Mouse (Mus musculus) right cerebral cortex, postnatal 14 days (tissue): ENCODE data around the gene Pidd1.
"Not testable (repeated sequence)": the region's sequence is repeated elsewhere in the genome, so short reads cannot be mapped to it uniquely, and the experiment has no call there.

Experiments
- DNase-seq: peaks from one replicate; pipeline ENCODE4 v3.0.0; 2022

Pidd1 gene

GRCm38 (mm10) chr7:141457236-141457635, 13.4 kb upstream of the Pidd1 start:
- no peak for DNase-seq

DNA sequence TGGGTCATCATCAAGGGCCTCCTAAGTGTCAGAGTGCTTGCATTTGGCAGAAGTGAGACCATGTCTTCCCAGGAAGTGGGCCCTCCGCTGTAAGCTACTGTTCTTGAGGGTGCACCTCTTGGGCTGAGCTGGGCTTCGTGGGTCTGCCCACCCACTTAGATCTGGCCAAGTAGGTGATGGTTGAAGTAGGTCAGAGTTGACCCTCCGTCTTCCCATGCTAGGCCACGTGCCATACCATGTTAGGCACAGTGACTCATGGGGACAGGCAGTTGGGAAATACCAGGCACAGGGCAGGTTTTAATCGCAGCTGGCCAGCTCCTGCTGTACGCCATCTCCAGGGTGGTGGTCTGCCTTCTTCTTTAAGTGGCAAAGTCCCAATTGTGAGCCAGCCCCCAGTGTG, 12.9 kb upstream of the Pidd1 start:
- DNase-seq = no peak

DNA sequence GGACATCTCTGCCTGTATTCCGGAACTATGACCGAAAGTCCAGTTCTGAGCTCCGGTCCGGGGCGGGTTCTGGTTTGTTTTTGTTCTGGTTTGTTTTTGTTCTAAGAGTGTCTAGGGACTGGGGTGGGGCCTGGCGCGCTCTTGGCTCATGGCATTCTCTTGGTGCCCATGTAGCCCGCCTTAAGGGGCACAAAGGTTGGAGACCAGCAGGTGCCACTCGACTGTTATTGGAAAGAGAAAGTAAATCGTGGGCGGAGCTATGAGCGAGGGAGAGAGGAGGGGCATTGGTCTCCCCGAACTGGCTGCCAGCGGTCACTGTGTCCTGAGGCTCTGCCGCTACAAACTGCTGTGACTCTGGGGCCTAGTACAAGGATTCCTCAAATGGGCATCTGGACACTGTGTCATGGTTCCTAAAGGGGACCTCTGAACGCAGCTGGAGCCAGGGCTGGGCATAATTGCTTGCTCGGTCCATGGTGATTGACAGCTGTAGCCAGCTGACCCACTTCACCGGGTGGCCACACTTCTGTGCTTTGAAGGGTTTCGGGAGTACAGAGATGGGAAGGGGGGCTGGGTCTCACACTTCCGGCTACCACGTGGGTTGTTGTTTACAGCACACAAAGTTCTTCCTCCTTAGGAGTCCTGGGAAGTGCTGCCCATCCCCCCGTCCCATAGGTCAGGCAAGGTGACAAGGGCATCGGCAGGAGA, 11.9 kb upstream of the Pidd1 start:
- DNase-seq = no peak

DNA sequence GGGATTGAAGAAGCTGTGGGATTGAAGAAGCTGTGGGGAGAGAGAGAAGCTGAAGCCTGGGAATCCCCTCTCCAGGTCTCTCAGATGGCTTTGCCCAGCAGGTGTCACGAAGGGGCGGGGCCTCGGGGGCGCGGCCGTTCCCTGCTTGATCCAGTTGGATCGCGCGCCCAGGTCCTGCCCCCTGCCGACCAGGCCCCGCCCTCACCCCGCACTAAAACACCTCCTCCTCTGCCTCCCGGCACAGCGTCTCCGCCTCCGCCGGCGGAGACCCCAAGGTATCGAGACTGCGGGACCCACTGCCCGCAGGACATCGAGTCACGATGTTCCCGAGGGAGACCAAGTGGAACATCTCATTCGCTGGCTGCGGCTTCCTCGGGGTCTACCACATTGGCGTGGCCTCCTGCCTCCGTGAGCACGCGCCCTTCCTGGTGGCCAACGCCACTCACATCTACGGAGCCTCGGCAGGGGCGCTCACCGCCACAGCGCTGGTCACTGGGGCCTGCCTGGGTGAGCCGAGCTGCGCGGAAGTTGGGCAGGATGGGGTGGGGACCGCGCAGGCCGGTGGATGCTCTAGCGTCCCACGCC, 11.2 kb upstream of the Pidd1 start, which contains the start of gene Pnpla2:
Pnpla2 (plus strand) TSS at position 232 of the 585 bp plus-strand sequence.
- peak; percentile 94 for DNase-seq

- DNase-seq = no peak
These were observed 9.8 kb upstream of the Pidd1 start for GRCm38 (mm10) chr7:141453636-141454035.

DNA sequence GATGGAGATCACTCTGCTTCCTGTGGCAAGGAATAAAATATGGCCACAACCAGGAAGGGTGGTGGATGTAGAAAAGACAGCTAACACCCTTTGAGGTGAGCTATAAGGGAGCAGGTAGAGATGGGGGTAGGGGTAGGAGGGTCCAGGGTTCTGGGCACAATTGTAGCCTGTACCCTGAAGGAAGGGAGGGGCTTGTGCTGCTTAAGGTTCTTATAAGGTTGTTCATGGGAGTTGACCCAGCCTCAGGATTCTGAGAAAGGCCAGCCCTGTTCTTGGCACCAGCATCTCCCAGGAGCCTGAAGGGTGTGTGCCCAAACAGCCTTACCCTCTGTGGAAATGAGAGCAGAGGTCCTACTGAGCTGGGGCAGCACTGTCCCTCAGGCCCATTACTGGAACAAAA, 8.1 kb upstream of the Pidd1 start:
- DNase-seq = no peak

- peak; percentile 91 for DNase-seq
These were observed 3.5 kb upstream of the Pidd1 start, which contains the start of gene Rplp2 for GRCm38 (mm10) chr7:141447110-141447991. Gene Rplp2, plus strand, starts transcription at chr7:141447370.

- DNase-seq = not testable (repeated sequence)
These were observed 2.5 kb upstream of the Pidd1 start for GRCm38 (mm10) chr7:141446374-141446773.

- DNase-seq = no peak
These were observed 574 bp downstream of the Pidd1 start for GRCm38 (mm10) chr7:141443081-141443821.

DNA sequence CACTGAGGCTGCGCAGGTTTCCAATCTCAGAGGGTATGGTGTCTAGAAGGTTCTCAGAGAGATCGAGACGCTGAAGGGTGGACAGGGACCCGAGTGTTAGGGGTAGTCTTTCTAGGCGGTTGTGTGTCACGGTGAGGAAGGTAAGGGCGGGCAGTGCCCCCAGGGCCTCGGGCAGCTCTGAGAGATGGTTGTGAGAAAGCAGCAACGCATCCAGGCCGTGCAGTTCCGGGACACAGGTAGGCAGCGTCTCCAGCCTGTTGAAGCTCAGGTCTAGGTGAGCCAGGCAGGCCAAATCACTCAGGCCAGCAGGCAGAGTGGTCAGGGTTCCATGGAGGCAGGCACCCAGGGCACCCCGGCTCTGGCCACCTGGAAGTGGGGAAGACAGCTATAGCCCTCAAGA, 1.6 kb downstream of the Pidd1 start:
- no peak for DNase-seq

DNA sequence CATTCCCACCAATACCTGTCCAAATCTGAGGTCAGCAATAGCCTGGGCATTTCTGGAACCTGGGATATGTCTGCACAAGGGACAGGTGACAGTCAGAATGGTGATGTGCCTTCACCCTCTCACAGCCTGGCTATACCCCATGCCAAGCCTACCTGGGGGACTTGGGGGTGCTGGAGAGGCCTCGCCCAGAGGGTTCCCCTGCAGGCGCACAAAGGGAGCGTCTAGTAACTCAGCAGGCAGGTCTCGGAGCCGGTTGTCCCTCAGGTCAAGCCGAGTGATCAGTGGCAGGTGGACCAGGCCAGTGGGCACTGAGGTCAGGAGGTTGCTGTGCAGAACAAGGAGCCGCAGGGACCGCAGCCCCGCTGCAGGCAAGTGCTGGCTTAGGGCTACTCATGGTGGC, 2.4 kb downstream of the Pidd1 start:
- no peak for DNase-seq

DNA sequence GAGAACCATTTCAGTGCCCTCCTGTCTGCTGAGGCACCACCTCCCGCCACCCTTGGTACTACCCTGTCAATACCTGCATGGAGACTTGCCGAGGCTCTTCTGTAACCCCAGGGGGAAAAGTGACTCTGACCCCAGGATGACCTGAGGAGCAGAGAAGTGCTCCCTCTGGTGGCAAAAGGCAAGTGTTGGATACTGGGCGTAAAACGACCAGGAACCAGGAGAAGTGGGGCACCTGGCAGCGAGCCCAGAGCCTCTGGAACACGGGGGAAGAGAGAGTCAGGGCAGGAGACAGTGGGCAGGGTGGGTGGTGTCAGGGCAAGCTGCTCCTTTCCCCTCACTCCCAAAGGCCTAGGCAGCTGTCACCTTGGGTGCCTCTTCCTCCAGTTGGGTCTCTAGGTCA, 3.2 kb downstream of the Pidd1 start:
- peak; percentile 76 for DNase-seq

GRCm38 (mm10) chr7:141439811-141440210, 4.0 kb downstream of the Pidd1 start:
- no peak for DNase-seq

GRCm38 (mm10) chr7:141439140-141439679, 4.6 kb downstream of the Pidd1 start:
- DNase-seq = no peak

GRCm38 (mm10) chr7:141438201-141438968, 5.4 kb downstream of the Pidd1 start:
- DNase-seq = no peak

DNA sequence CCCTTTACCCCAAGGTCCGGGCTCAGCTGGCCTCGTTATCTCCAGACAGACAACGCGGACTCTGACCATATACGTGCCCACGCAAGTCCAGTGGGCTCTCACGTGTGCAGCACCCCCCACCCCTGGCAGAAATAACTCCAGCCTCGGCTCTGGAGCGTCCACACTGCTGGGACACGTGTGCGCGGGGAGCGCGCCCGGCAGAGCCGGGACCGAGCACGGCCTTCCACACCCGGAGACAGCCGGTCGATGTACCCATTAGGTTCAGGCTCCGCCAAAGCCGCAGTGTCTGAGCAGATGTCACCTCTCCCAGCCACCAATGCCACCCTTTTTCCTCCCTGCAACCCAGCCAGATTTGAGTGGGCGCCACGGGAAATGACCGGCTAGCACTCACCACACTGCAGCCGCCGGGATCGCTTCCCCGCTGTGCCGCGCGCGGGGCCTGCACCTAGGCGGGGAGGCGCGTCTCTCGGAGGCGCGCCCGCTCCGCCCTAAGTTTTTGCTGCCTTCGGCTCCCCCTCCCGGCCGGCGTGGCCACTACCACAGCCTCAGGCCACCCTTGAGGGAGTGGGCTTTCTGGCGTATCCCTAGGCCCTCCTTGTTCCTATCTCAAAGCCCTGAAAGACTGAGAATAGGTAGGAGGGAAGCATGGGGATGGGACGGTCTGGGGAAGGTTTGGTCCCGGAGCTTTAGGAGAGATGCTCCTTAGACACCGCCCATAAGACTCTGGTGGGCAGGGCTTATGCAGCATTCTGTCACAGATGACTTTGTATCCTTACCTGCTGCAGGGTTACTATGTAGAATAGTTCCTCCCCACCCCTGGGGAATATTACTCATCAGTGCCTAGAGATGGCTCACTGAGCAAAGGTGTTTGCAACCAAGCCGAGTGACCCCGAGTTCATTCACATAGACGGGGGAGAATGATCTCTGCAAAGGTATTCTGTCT, 6.4 kb downstream of the Pidd1 start, which contains the start of gene Slc25a22:
Slc25a22 (minus strand) TSS at position 715 of the 943 bp plus-strand sequence.
- DNase-seq = peak; percentile 82

DNA sequence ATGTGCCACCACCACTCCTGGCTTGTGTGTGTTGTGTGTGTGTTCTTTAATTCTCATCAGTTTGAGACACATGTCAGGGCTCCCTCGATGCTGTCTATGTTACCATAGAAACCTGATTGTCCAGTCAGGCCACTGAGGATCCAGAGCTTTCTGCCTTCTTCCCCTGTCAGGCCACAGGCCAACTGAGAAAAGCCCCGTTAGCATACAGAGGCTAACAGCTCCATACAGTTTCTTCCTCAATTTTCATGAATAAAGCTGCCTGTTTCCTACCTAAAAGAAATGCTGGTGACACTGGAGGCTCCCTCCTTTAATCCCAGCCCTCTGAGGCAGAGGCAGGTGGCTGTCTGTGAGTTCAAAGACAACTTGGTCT, 7.3 kb downstream of the Pidd1 start:
- DNase-seq = no peak

- no peak for DNase-seq
These were observed 7.8 kb downstream of the Pidd1 start for GRCm38 (mm10) chr7:141435856-141436522.

DNA sequence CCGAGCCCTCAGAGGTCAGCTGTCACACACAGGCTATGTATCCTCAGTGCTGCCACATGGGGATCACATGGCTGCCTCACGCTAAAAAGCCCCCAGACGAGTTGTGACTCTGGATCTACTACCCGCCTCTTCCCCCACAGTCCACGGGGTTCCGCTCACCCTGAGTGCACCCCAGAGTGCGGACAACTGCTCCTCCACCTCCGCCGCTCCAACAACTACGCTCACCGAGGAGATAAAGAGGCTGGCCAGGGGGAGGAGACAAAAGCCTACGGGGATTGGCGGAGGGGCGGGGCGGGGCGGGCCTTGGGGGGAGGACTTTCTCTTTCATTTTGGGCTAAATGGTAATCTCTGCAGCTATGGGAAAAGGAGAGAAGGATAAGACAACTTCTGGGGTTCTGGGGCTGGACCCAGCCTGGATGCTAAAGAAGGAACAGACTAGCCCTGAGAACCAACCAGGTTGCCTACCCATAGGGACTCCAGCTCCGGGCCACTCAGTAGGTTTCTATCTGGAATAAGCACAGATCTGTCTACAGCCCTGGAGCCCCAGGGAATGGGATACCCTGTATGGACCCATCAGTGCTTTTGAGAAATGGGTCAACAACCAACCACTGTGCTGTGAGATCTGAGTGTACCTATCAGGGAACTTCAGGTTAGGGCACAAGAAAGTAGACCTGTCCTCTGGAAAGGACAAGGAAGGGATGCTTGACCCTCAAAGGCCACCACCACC, 8.5 kb downstream of the Pidd1 start:
- DNase-seq = peak; percentile 61
